Mouse (Mus musculus) kidney, adult 18-20 months (tissue): ENCODE measurements around the gene Espnl.
A peak's percentile ranks its signal among the peaks of the same experiment; 100 is the strongest.

Source experiments
- DNase-seq: peaks from one replicate; pipeline ENCODE4 v3.0.0; 2021

Gene Espnl

DNA sequence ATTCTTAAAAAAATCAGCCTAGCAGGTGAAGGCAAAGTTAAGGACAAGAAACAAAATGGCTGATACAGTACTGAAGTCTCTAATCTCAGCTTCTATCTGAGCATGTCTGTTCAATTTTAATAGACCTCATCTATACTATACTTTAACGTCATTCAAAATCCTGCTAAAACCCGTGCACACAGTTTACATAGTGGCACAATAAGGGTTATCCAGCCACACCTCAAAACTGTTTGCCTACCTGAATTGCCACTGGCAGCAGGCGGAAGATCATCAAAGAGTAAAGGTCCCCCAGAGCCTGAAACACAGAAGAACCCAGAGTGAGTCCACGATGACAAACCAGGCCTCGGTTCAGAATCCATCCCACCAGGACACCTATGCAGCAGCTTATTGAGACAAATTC lies 68.5 kb downstream of the Espnl start:
- no peak for DNase-seq

DNA sequence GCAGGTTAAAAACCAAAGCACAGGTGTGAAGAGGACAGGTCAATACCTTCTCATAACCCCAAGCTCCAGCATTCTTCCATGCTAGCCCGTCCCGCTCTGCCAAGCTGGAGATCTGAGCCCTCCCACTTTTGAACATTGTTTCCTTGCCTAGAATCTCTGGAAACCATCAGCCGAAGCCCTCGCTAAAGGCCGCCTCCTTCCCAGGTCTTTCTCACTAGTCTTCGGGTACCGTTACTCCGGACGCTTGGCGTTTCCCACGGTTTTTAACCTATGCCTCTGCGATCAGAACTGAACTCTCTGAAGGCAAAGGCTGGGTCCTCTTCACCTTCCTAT lies 76.0 kb downstream of the Espnl start:
- DNase-seq, result peak; percentile 32
